Mouse (Mus musculus) megakaryocyte progenitor cell, adult 5-6 weeks (primary cell): Measurements from ENCODE around the gene Rsl1d1. TPM values are rescaled to one million over a fixed set of nuclear protein-coding genes. Genes with fewer than 3 reads are reported as not detected.
"Not testable (repeated sequence)": the region's sequence is repeated elsewhere in the genome, so short reads cannot be mapped to it uniquely, and the experiment has no call there.

Experiments used
- ATAC-seq: replicated peaks from 2 replicates; pipeline ENCODE4 v1.8.0; 2016; ENCODE audit warnings: mild to moderate bottlenecking, moderate TSS enrichment, inconsistent platforms; ENCODE audit not compliant: poor library complexity
- total RNA-seq, 2 experiments: library from RNA; stranded (forward) in 1 of 2; stranded (reverse) in 1 of 2; fragments of 157-497, 149-512 nt in 1 of 2; fragments of 200-1000 nt in 1 of 2; gene quantifications; 2 replicates each; pipeline versions ENCODE4 v1.2.3 to v1.2.4; 2015 to 2017

Rsl1d1 gene
- total RNA-seq, 2 experiments from 2014 or later = 270 to 297 TPM

GRCm38 (mm10) chr16:11164695-11165255, 38.4 kb downstream of the Rsl1d1 start:
- no peak for ATAC-seq

GRCm38 (mm10) chr16:11157721-11158120, 45.4 kb downstream of the Rsl1d1 start:
- not testable (repeated sequence) for ATAC-seq

GRCm38 (mm10) chr16:11154500-11154899, 48.6 kb downstream of the Rsl1d1 start:
- no peak; the same call in 1 of the 2 replicates for ATAC-seq

GRCm38 (mm10) chr16:11143706-11144483, 59.2 kb downstream of the Rsl1d1 start:
- not testable (repeated sequence) for ATAC-seq

Other genes starting within 250 kb of the Rsl1d1 start
- gene Snn, start 142.4 kb downstream of the Rsl1d1 start, total RNA-seq (2015) = 0.59 and 2.1 TPM in 2 replicates
- 1.2 and 2.7 TPM in 2 replicates for gene Snn, start 142.4 kb downstream of the Rsl1d1 start, total RNA-seq (2017)
- gene Litaf, start 137.2 kb downstream of the Rsl1d1 start, total RNA-seq (2015) = 31.8 and 35.0 TPM in 2 replicates
- gene Litaf, start 137.2 kb downstream of the Rsl1d1 start, total RNA-seq (2017) = 20.7 and 25.8 TPM in 2 replicates
- 50.0 and 55.9 TPM in 2 replicates for gene Txndc11, start 68.7 kb downstream of the Rsl1d1 start, total RNA-seq (2015)
- 36.1 and 39.0 TPM in 2 replicates for gene Txndc11, start 68.7 kb downstream of the Rsl1d1 start, total RNA-seq (2017)
- gene Zc3h7a, start 26.9 kb downstream of the Rsl1d1 start, total RNA-seq (2015) = 156 and 188 TPM in 2 replicates
- gene Zc3h7a, start 26.9 kb downstream of the Rsl1d1 start, total RNA-seq (2017) = 214 and 269 TPM in 2 replicates
- 652 and 687 TPM in 2 replicates for gene Gspt1, start 51.0 kb upstream of the Rsl1d1 start, total RNA-seq (2015)
- gene Gspt1, start 51.0 kb upstream of the Rsl1d1 start, total RNA-seq (2017) = 154 and 166 TPM in 2 replicates
- not detected in 2 replicates for gene Tnfrsf17, start 110.5 kb upstream of the Rsl1d1 start, total RNA-seq (2015)
- not detected in 2 replicates for gene Tnfrsf17, start 110.5 kb upstream of the Rsl1d1 start, total RNA-seq (2017)
- 6.6 and 8.6 TPM in 2 replicates for gene Snx29, start 119.6 kb upstream of the Rsl1d1 start, total RNA-seq (2015)
- 5.3 and 8.0 TPM in 2 replicates for gene Snx29, start 119.6 kb upstream of the Rsl1d1 start, total RNA-seq (2017)